ENCODE assay signal across 24 mouse cellular contexts in the genomic region with DNA sequence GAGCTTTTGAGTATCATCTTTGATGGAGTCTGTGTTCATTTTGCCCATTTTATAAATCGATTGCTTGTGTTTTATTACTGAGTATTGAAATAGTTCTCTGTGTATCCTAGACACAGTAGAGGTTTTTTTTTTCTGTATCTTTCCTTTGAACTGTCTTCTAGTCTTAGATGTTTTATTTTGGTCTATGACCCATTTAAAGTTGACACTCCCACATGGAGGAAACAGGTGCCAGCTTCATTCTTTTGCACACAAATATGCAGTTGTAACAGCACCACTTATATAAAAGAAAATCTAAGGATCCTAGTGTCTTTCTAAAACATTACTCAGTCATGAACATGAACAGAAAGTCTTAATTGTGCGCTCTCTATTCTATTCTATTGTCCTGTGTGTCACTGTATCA.
"Had no signal": no experiment of that assay in that cellular context is flagged by ENCODE, and none has a peak within 500 bp of the region (broad histone marks: within the 10 kb centered on the region; RNA-seq: fewer than 3 reads in every experiment).

No protein-coding gene starts in this region.

- H3K4me1 ChIP-seq: heart, embryonic 10.5 days; heart, embryonic 12.5 days; hindbrain, embryonic 13.5 days; hindbrain, embryonic 15.5 days; kidney, embryonic 15.5 days; limb, embryonic 10.5 days; limb, embryonic 12.5 days; liver, embryonic 13.5 days had no signal

- H3K27ac ChIP-seq: gastrocnemius, adult 2 months; heart, embryonic 10.5 days; hindbrain, embryonic 13.5 days; hindbrain, embryonic 15.5 days; hindbrain, postnatal 0 days; kidney, embryonic 15.5 days; kidney, postnatal 0 days; layer of hippocampus, adult 2 months; left cerebral cortex, adult 2 months; limb, embryonic 10.5 days; limb, embryonic 12.5 days; liver, embryonic 13.5 days had no signal

- H3K4me3 ChIP-seq: gastrocnemius, adult 2 months; heart, embryonic 10.5 days; heart, embryonic 12.5 days; hindbrain, embryonic 13.5 days; hindbrain, embryonic 15.5 days; kidney, embryonic 15.5 days; layer of hippocampus, adult 2 months; left cerebral cortex, adult 2 months; limb, embryonic 10.5 days; limb, embryonic 12.5 days; liver, embryonic 13.5 days had no signal

- DNase-seq: gastrocnemius, adult 2 months; gastrocnemius, postnatal 10 days; gastrocnemius, postnatal 25 days; heart, adult 18-20 months; heart, postnatal 10 days; heart, postnatal 4 days; kidney, adult 11 months; kidney, adult 2 months; kidney, adult 9 months; kidney, postnatal 14 days; kidney, postnatal 36 days; liver; liver, embryonic 13.5 days had no signal
